Mouse (Mus musculus) erythroblast, embryonic 14.5 days (primary cell): Measurements from ENCODE around the gene Adar.

Experiments used
- GATA1 ChIP-seq: IDR thresholded peaks from 2 replicates; pipeline ENCODE4 v1.6.1; 2012; ENCODE audit warnings: low read length, inconsistent platforms, mixed read lengths
- TAL1 ChIP-seq: IDR thresholded peaks from 3 replicates; pipeline ENCODE4 v1.6.1; 2012; ENCODE audit warnings: low read length, inconsistent platforms, mixed read lengths

- TF ChIP-seq GATA1, result no peak
- TF ChIP-seq TAL1, result no peak
Measured at GRCm38 (mm10) chr3:89728848-89729247, 14.0 kb downstream of the Adar start.
